Mouse (Mus musculus): ENCODE measurements around the gene Igf2bp1.

DNA sequence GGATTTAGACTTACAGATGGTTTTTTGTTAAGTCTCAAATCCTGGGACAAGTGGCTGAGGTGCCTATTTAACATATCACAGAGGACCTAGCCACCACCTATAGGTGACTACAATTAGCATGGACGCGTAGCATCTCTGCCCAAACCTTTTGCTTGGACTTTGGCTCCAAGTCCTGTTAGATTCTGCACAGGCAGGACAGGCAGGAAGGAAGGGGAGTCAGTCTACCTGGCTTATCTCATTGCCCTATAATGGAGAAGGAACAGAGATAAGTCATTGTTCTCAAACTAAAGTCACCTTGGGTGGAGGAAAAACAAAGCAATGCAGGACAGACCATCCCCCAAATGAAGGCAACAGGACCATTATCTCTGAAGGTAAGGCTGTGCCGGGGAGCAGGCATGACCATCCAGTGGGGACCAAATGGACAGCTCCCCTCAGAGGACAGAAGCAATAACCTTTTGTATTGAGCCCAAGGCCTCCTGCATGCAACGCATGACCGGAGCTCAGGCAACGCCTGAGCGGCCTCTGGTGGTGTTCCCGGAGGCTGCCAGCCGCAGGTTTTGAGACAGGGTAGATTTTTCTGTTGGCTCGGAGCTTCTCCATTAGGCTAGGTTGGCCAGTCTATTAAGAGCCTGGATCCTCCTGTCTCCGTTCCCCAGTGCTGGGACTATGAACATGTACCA lies 65.8 kb downstream of the Igf2bp1 start:
- no peak for TF ChIP-seq POLR2A (IDR thresholded peaks at IDR 0.05; ENCODE audit: low read depth, low read length)
- TF ChIP-seq CTCF (IDR thresholded peaks at IDR 0.05; ENCODE audit: borderline replicate concordance, insufficient read depth, low read length) = no peak
